Mouse (Mus musculus): ENCODE measurements around the gene Frmpd1. TPM values are rescaled to one million over a fixed set of nuclear protein-coding genes. Genes with fewer than 3 reads are reported as not detected.

Frmpd1 gene
- polyA plus RNA-seq, 3 experiments from 2014 or later = not detected

- ATAC-seq = no peak
Measured at GRCm38 (mm10) chr4:45241330-45241729, 56.7 kb downstream of the Frmpd1 start.

GRCm38 (mm10) chr4:45242163-45242562 lies 57.5 kb downstream of the Frmpd1 start:
- no peak for ATAC-seq

GRCm38 (mm10) chr4:45243211-45243902 lies 58.7 kb downstream of the Frmpd1 start:
- ATAC-seq = no peak

GRCm38 (mm10) chr4:45251265-45251664 lies 66.6 kb downstream of the Frmpd1 start:
- ATAC-seq = no peak

- no peak for ATAC-seq
Measured at GRCm38 (mm10) chr4:45252861-45253262, 68.2 kb downstream of the Frmpd1 start.

- ATAC-seq = no peak
Measured at GRCm38 (mm10) chr4:45253839-45254601, 69.3 kb downstream of the Frmpd1 start.

- no peak for ATAC-seq
Measured at GRCm38 (mm10) chr4:45259232-45259832, 74.7 kb downstream of the Frmpd1 start.

- no peak for ATAC-seq
Measured at GRCm38 (mm10) chr4:45261551-45261950, 76.9 kb downstream of the Frmpd1 start.

GRCm38 (mm10) chr4:45267883-45268282 lies 83.2 kb downstream of the Frmpd1 start:
- no peak for ATAC-seq

GRCm38 (mm10) chr4:45271041-45271452 lies 86.4 kb downstream of the Frmpd1 start:
- no peak for ATAC-seq

GRCm38 (mm10) chr4:45275770-45276169 lies 91.1 kb downstream of the Frmpd1 start:
- no peak for ATAC-seq

- no peak for ATAC-seq
Measured at GRCm38 (mm10) chr4:45279292-45279691, 94.6 kb downstream of the Frmpd1 start.

GRCm38 (mm10) chr4:45279981-45280548 lies 95.4 kb downstream of the Frmpd1 start:
- ATAC-seq = peak; percentile 73

- ATAC-seq = no peak
Measured at GRCm38 (mm10) chr4:45286318-45286717, 101.6 kb downstream of the Frmpd1 start.

GRCm38 (mm10) chr4:45287906-45288305 lies 103.2 kb downstream of the Frmpd1 start:
- no peak for ATAC-seq

- peak; percentile 100 for ATAC-seq
Measured at GRCm38 (mm10) chr4:45296662-45297564, 112.2 kb downstream of the Frmpd1 start, which contains the start of gene Trmt10b. Trmt10b (plus strand) TSS chr4:45297127.

- no peak for ATAC-seq
Measured at GRCm38 (mm10) chr4:45305536-45305935, 120.9 kb downstream of the Frmpd1 start.

- ATAC-seq = no peak
Measured at GRCm38 (mm10) chr4:45308046-45308445, 123.4 kb downstream of the Frmpd1 start.

GRCm38 (mm10) chr4:45308606-45309005 lies 123.9 kb downstream of the Frmpd1 start:
- ATAC-seq = no peak

GRCm38 (mm10) chr4:45311056-45311455 lies 126.4 kb downstream of the Frmpd1 start:
- no peak for ATAC-seq

GRCm38 (mm10) chr4:45320159-45320816 lies 135.6 kb downstream of the Frmpd1 start:
- peak; percentile 95 for ATAC-seq

All from inflammation-experienced regulatory T-cells, adult 6 months (primary cell).